Mouse (Mus musculus) v-Abl transformed pro-B cells (cell line): ENCODE results near the gene Zc3h7a.
"Not testable (repeated sequence)": the region's sequence is repeated elsewhere in the genome, so short reads cannot be mapped to it uniquely, and the experiment has no call there.

Experiments used
- in situ Hi-C, 2 experiments: fragments of 400-800 bp; cut with MboI; formaldehyde crosslinking; loops; one replicate each; pipeline ENCODE4 v1.15.1; 2025; ENCODE audit not compliant: unreplicated experiment in 2 of 2

Zc3h7a gene

GRCm38 (mm10) chr16:11157721-11158120 lies 18.5 kb downstream of the Zc3h7a start:
- in situ Hi-C loops, result loop anchor here in 1 of 2 experiments (25.0 kb wide), 1 partner anchor 595 kb away; no protein-coding TSS in a partner anchor

DNA sequence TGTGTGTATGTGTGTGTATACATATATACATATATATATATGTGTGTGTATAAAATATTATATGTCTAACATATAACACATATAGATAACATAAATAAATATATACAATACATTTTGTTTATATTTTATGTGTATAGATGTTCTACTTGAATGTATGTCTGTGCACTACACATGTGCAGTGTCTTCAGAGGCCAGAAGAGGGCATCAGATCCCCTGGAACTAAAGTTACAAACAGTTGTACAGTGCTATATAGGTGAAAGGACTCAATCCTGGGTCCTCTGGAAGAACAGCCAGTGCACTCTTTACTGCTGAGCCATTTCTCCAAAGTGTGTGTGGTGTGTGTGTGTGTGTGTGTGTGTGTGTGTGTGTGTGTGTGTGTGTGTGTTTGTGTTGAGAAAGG lies 21.7 kb downstream of the Zc3h7a start:
- in situ Hi-C loops, result loop anchor here in 1 of 2 experiments (25.0 kb wide), 1 partner anchor 592 kb away; no protein-coding TSS in a partner anchor

DNA sequence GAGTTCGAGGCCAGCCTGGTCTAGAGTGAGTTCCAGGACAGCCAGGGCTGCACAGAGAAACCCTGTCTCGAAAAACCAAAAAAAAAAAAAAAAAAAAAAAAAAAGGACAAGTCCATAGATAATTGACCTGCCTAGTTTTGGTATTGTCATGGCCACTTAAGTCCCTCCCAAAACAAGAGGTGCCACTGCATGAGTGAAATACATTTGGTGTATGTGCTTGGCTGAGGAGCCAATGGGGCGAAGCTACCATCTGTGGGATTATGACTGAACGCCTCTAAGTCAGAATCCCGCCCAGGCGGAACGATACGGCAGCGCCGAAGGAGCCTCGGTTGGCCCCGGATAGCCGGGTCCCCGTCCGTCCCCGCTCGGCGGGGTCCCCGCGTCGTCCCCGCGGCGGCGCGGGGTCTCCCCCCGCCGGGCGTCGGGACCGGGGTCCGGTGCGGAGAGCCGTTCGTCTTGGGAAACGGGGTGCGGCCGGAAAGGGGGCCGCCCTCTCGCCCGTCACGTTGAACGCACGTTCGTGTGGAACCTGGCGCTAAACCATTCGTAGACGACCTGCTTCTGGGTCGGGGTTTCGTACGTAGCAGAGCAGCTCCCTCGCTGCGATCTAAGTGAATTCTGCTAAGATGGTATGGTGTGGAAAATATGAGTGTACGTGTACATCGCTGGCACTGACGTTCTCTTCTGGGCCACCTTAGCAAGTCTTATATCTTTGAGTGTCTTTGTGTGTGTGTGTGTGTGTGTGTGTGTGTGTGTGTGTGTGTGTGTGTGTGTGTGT lies 32.3 kb downstream of the Zc3h7a start:
- in situ Hi-C loops, result not testable (repeated sequence)

DNA sequence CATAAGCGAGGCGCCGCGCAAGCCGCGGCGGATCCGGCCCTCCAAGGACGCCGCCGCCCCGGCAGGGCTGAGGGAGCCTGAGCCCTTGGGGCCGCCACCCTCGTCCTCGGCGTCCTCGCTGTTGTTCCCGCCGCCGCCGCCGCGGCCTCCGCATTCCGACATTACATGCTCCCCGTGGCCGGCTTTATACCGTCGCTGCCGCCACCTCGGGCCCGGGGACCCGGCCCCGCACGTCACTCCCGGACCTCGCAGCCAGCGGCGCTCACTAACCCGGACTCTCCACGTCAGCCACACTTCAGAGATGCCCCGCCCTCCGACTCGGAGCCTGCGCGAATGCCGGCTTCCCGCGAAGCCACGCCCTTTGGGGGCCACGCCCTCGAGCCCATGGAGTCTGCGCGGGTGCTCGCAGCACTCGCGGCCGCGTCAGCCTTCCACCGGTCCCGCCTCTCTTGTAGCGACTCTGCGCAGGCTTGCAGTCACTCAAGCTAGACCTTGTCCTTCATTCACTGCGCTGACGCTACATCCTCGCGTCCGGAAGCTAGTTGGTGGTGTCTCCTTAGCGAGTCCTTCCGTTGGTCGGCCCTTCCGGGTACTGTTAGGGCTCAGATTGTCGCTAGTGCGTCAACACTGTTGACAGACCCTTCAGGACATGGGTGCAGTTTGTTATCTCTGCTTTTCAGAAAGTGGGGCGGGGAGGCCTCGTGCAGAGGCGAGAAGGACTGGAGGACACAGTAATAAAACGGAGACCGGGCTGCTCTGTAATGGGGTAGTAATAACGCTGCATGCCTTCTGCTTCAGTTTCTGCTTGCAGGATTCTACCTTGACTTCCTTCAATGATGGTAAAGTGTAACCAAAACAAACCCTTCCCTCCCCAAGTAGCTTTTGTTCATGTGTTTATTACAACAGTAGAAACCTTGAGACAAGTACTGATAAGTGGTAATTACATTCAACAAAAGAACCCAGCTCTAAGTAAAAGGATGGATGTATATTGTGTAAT lies 41.5 kb downstream of the Zc3h7a start, which contains the start of gene Txndc11:
Gene Txndc11 (minus strand): TSS at position 303 of the 997 bp plus-strand sequence.
- in situ Hi-C loops, result no loop called here

- in situ Hi-C loops, result no loop called here
Observed at GRCm38 (mm10) chr16:11133476-11134347, 42.5 kb downstream of the Zc3h7a start.

DNA sequence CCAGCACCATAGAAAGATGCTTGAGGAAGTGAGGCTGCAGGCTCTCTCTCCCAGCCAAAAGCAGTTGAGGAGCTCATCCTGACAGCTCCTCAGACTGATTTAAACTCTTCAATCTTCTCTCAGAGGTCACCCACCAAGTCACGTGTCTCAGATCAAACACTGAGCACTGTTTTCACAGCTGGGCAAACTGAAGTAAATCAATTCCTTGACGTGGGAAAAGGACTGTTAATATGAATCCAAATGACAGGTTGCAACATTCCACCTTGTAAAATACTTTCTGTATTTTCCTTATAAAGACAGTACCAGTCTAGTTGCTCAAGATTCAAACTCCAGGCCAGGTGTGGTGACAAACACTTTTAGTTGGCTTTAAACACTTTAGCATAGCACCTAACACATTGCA lies 43.4 kb downstream of the Zc3h7a start:
- in situ Hi-C loops, result no loop called here

GRCm38 (mm10) chr16:11128301-11128700 lies 47.9 kb downstream of the Zc3h7a start:
- in situ Hi-C loops, result no loop called here

DNA sequence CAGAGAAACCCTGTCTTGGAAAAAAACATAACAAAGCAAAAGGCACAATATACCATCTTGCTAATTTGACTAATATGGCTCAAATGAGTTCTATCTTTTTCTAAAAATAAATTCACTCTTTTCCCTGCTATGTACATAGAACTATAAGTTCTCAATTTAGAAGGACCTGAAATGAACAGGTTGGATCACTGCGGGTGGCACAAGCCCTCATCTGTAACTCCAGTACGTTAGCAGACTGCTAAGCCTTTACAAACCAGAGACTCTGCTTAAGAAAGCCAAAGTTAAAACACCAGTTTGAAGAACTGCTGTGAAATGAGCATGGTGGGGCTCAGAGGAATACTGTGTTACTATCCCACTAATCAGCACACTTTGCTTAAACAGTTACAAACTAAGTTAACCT lies 50.8 kb downstream of the Zc3h7a start:
- in situ Hi-C loops, result no loop called here

GRCm38 (mm10) chr16:11124110-11124509 lies 52.1 kb downstream of the Zc3h7a start:
- in situ Hi-C loops, result loop anchor here (25.0 kb wide), 2 partner anchors 288 to 562 kb away; no protein-coding TSS in a partner anchor

DNA sequence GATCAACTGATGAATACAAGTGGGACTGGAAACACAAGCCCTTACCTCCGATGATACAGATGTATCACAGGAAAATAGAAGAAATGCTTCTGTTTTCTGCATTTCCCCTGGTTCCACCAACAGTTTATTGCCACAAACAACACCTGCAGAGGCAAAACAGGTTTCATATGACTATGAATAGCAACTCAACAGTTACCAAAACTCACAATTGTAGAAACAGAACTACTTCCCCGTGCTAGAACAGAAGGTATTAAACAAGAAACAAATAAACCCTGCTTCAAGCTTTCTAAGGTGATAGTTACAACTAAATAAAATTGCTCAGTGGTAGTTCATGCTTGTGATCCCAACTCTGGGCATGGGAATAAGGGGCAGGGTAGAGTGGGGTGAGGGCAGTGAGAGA lies 53.6 kb downstream of the Zc3h7a start:
- in situ Hi-C loops, result loop anchor here (25.0 kb wide), 2 partner anchors 290 to 560 kb away; no protein-coding TSS in a partner anchor

GRCm38 (mm10) chr16:11109198-11109740 lies 66.9 kb downstream of the Zc3h7a start:
- in situ Hi-C loops, result loop anchor here (10.0 to 25.0 kb wide), 3 partner anchors 234 to 547 kb away; no protein-coding TSS in a partner anchor

- in situ Hi-C loops, result loop anchor here (10.0 to 25.0 kb wide), 3 partner anchors 230 to 543 kb away; no protein-coding TSS in a partner anchor
Observed at GRCm38 (mm10) chr16:11104905-11105304, 71.3 kb downstream of the Zc3h7a start.

DNA sequence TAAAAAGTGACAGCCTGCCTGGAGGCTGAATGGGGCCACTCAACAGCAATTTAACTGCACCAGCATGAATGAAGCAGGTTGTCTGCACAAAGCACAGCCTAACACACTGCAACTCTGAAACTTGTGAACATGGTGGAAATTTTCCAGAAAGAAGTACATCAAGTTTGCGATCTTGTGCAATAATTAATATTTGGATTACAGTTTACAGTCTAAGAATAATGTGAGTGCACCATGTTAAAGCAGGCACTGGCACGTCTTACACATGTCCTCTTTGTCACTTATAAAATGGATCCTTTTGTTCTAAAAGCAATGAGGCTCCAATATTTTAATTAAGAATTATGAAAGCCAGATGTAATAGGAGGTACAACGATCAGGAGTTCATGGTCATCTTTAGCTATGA lies 78.9 kb downstream of the Zc3h7a start:
- in situ Hi-C loops, result loop anchor here in 1 of 2 experiments (10.0 kb wide), 1 partner anchor 68 kb away; no protein-coding TSS in a partner anchor

- in situ Hi-C loops, result loop anchor here (5.0 to 10.0 kb wide), 3 partner anchors 52 to 71 kb away; no protein-coding TSS in a partner anchor
Observed at GRCm38 (mm10) chr16:11093717-11094386, 82.3 kb downstream of the Zc3h7a start.

GRCm38 (mm10) chr16:11092523-11092922 lies 83.7 kb downstream of the Zc3h7a start:
- in situ Hi-C loops, result loop anchor here (5.0 to 10.0 kb wide), 3 partner anchors 50 to 72 kb away; no protein-coding TSS in a partner anchor

GRCm38 (mm10) chr16:11092061-11092460 lies 84.1 kb downstream of the Zc3h7a start:
- in situ Hi-C loops, result loop anchor here (5.0 to 10.0 kb wide), 3 partner anchors 50 to 73 kb away; no protein-coding TSS in a partner anchor

- in situ Hi-C loops, result loop anchor here (5.0 to 10.0 kb wide), 3 partner anchors 49 to 74 kb away; no protein-coding TSS in a partner anchor
Observed at GRCm38 (mm10) chr16:11090836-11091570, 85.2 kb downstream of the Zc3h7a start.
